Mouse (Mus musculus) frontal cortex, postnatal 14 days (tissue): ENCODE measurements around the gene Cep295.
"Not testable (repeated sequence)": the region's sequence is repeated elsewhere in the genome, so short reads cannot be mapped to it uniquely, and the experiment has no call there.

Experiments used
- DNase-seq, 2 experiments: peaks; one replicate each; pipeline ENCODE4 v3.0.0; 2022; ENCODE audit warnings: low spot score in 2 of 2

The Cep295 gene

GRCm38 (mm10) chr9:15357484-15358275 is at the start of gene Cep295:
Gene Cep295, minus strand, starts transcription at chr9:15357788.
- DNase-seq = peak; percentile 90 to 94

GRCm38 (mm10) chr9:15397591-15397990 is 40.0 kb upstream of the Cep295 start:
- no peak for DNase-seq

- DNase-seq = no peak
These were observed 37.9 kb upstream of the Cep295 start for GRCm38 (mm10) chr9:15395353-15395942.

- no peak for DNase-seq
These were observed 29.6 kb upstream of the Cep295 start for GRCm38 (mm10) chr9:15387075-15387643.

- no peak for DNase-seq
These were observed 26.7 kb upstream of the Cep295 start for GRCm38 (mm10) chr9:15384266-15384665.

GRCm38 (mm10) chr9:15366260-15366659 is 8.7 kb upstream of the Cep295 start:
- DNase-seq = no peak

GRCm38 (mm10) chr9:15365856-15366255 is 8.3 kb upstream of the Cep295 start:
- DNase-seq = no peak

- no peak for DNase-seq
These were observed 7.3 kb upstream of the Cep295 start for GRCm38 (mm10) chr9:15364843-15365242.

- DNase-seq = no peak
These were observed 588 bp downstream of the Cep295 start for GRCm38 (mm10) chr9:15356916-15357483.

- no peak for DNase-seq
These were observed 7.7 kb downstream of the Cep295 start for GRCm38 (mm10) chr9:15349925-15350324.

- DNase-seq = no peak
These were observed 19.8 kb downstream of the Cep295 start for GRCm38 (mm10) chr9:15337776-15338175.

- DNase-seq = no peak
These were observed 39.3 kb downstream of the Cep295 start for GRCm38 (mm10) chr9:15318170-15318742.

GRCm38 (mm10) chr9:15317223-15318169 is 40.1 kb downstream of the Cep295 start:
- DNase-seq = no peak

GRCm38 (mm10) chr9:15316296-15316695 is 41.3 kb downstream of the Cep295 start:
- not testable (repeated sequence) for DNase-seq

- no peak for DNase-seq
These were observed 43.0 kb downstream of the Cep295 start for GRCm38 (mm10) chr9:15314619-15315018.

- DNase-seq = no peak
These were observed 44.0 kb downstream of the Cep295 start for GRCm38 (mm10) chr9:15313633-15314032.

- DNase-seq = no peak
These were observed 45.4 kb downstream of the Cep295 start for GRCm38 (mm10) chr9:15312054-15312735.

- no peak for DNase-seq
These were observed 47.4 kb downstream of the Cep295 start for GRCm38 (mm10) chr9:15310179-15310578.

- DNase-seq = no peak
These were observed 48.2 kb downstream of the Cep295 start for GRCm38 (mm10) chr9:15309425-15309824.

- DNase-seq = no peak
These were observed 49.3 kb downstream of the Cep295 start for GRCm38 (mm10) chr9:15308254-15308653.

- DNase-seq = no peak
These were observed 50.3 kb downstream of the Cep295 start for GRCm38 (mm10) chr9:15307257-15307656.
